Mouse (Mus musculus): Measurements from ENCODE around the gene Drd3.

GRCm38 (mm10) chr16:43827492-43827891, 73.7 kb downstream of the Drd3 start:
- TF ChIP-seq ZC3H11A (IDR thresholded peaks at IDR 0.05; ENCODE audit: borderline replicate concordance, low read depth, low read length) (no peak), CHD2 (IDR thresholded peaks at IDR 0.05; ENCODE audit: low read depth, low read length) (no peak), ZNF384 (IDR thresholded peaks at IDR 0.05; ENCODE audit: low read depth, low read length) (no peak), MAFK (IDR thresholded peaks at IDR 0.05; ENCODE audit: insufficient read depth, low read depth, low read length) (no peak)
